Mouse (Mus musculus): Measurements from ENCODE around the gene Cpb1. TPM values are rescaled to one million over a fixed set of nuclear protein-coding genes. Genes with fewer than 3 reads are reported as not detected.

Gene Cpb1
- polyA plus RNA-seq, 1 experiment from 2014 or later: 1.3 TPM

GRCm38 (mm10) chr3:20294542-20295348 lies 19.2 kb upstream of the Cpb1 start:
- H3K9me3 ChIP-seq (ENCODE audit: low read length): no peaks in the 10 kb centered on the region
- ATAC-seq (no peak), DNase-seq (ENCODE audit: low spot score) (peak; percentile 5)
- TF ChIP-seq EP300 (IDR thresholded peaks at IDR 0.05) (no peak), CTCF (IDR thresholded peaks at IDR 0.05) (no peak)
- H3K4me2 ChIP-seq (replicated peaks; ENCODE audit: low read depth, low read length): no peak overlapping the region
- H3K36me3 ChIP-seq (ENCODE audit: insufficient read depth, low read length): no peaks in the 10 kb centered on the region
- no peak overlapping the region for H3K9ac ChIP-seq (replicated peaks; ENCODE audit: low read depth)
- no peaks in the 10 kb centered on the region for H3K27me3 ChIP-seq (replicated peaks; ENCODE audit: insufficient read depth, low read length)
- H3K4me3 ChIP-seq (ENCODE audit: low read depth, low read length): no peak overlapping the region
- 62% methylated on average over 9 of the region's 9 CpGs for WGBS
- no peak overlapping the region for H3K27ac ChIP-seq (ENCODE audit: low read length)
- no peaks in the 10 kb centered on the region for H3K4me1 ChIP-seq (ENCODE audit: insufficient read depth, low read depth, low read length)

GRCm38 (mm10) chr3:20291370-20291769 lies 15.8 kb upstream of the Cpb1 start:
- no peak for ATAC-seq
- TF ChIP-seq EP300 (IDR thresholded peaks at IDR 0.05): no peak
- TF ChIP-seq CTCF (IDR thresholded peaks at IDR 0.05): no peak

GRCm38 (mm10) chr3:20288761-20289160 lies 13.2 kb upstream of the Cpb1 start:
- WGBS: 58% methylated on average over 2 of the region's 2 CpGs
- H3K9me3 ChIP-seq (ENCODE audit: low read length): no peaks in the 10 kb centered on the region
- ATAC-seq (peak; percentile 71; the same call in 1 of the 2 replicates), DNase-seq (ENCODE audit: low spot score) (peak; percentile 73)
- no peaks in the 10 kb centered on the region for H3K27me3 ChIP-seq (replicated peaks; ENCODE audit: insufficient read depth, low read length)
- no peak for TF ChIP-seq EP300 (IDR thresholded peaks at IDR 0.05)
- TF ChIP-seq CTCF (IDR thresholded peaks at IDR 0.05): no peak
- no peaks in the 10 kb centered on the region for H3K4me1 ChIP-seq (ENCODE audit: insufficient read depth, low read depth, low read length)
- H3K4me3 ChIP-seq (ENCODE audit: low read depth, low read length): no peak overlapping the region
- H3K36me3 ChIP-seq (ENCODE audit: insufficient read depth, low read length): no peaks in the 10 kb centered on the region
- no peak overlapping the region for H3K27ac ChIP-seq (ENCODE audit: low read length)
- H3K9ac ChIP-seq (replicated peaks; ENCODE audit: low read depth): no peak overlapping the region
- no peak overlapping the region for H3K4me2 ChIP-seq (replicated peaks; ENCODE audit: low read depth, low read length)

More at GRCm38 (mm10) chr3:20291370-20291769, 15.8 kb upstream of the Cpb1 start:
- Histone ChIP-seq H3K9ac (replicated peaks; ENCODE audit: low read depth) (no peak overlapping the region), H3K4me3 (ENCODE audit: low read depth, low read length) (no peak overlapping the region), H3K27ac (ENCODE audit: low read length) (no peak overlapping the region), H3K4me1 (ENCODE audit: insufficient read depth, low read depth, low read length) (no peaks in the 10 kb centered on the region), H3K4me2 (replicated peaks; ENCODE audit: low read depth, low read length) (no peak overlapping the region), H3K27me3 (replicated peaks; ENCODE audit: insufficient read depth, low read length) (no peaks in the 10 kb centered on the region), H3K36me3 (ENCODE audit: insufficient read depth, low read length) (no peaks in the 10 kb centered on the region), H3K9me3 (ENCODE audit: low read length) (no peaks in the 10 kb centered on the region)
- no peak for DNase-seq (ENCODE audit: low spot score)

- WGBS: 63% methylated on average over 1 of the region's 1 CpGs
- no peak for DNase-seq (ENCODE audit: low spot score)
- H3K9ac ChIP-seq (replicated peaks; ENCODE audit: low read depth): no peak overlapping the region
Measured at GRCm38 (mm10) chr3:20281796-20282195, 6.3 kb upstream of the Cpb1 start.

GRCm38 (mm10) chr3:20254566-20255479 lies 20.7 kb downstream of the Cpb1 start:
- H3K9me3 ChIP-seq (ENCODE audit: low read length): no peaks in the 10 kb centered on the region
- no peak overlapping the region for H3K4me2 ChIP-seq (replicated peaks; ENCODE audit: low read depth, low read length)
- no peak overlapping the region for H3K9ac ChIP-seq (replicated peaks; ENCODE audit: low read depth)
- no peaks in the 10 kb centered on the region for H3K27me3 ChIP-seq (replicated peaks; ENCODE audit: insufficient read depth, low read length)
- TF ChIP-seq CTCF (IDR thresholded peaks at IDR 0.05) (peak; percentile 75), EP300 (IDR thresholded peaks at IDR 0.05) (no peak)
- no peak overlapping the region for H3K27ac ChIP-seq (ENCODE audit: low read length)
- no peak overlapping the region for H3K4me3 ChIP-seq (ENCODE audit: low read depth, low read length)
- peak; percentile 74 for ATAC-seq
- DNase-seq (ENCODE audit: low spot score): peak; percentile 69
- no peaks in the 10 kb centered on the region for H3K36me3 ChIP-seq (ENCODE audit: insufficient read depth, low read length)
- WGBS: 16% methylated on average over 9 of the region's 9 CpGs
- H3K4me1 ChIP-seq (ENCODE audit: insufficient read depth, low read depth, low read length): no peaks in the 10 kb centered on the region

More at GRCm38 (mm10) chr3:20281796-20282195, 6.3 kb upstream of the Cpb1 start:
- TF ChIP-seq EP300 (IDR thresholded peaks at IDR 0.05): no peak
- TF ChIP-seq CTCF (IDR thresholded peaks at IDR 0.05): no peak
- ATAC-seq: no peak
- Histone ChIP-seq H3K9me3 (ENCODE audit: low read length) (no peaks in the 10 kb centered on the region), H3K27me3 (replicated peaks; ENCODE audit: insufficient read depth, low read length) (no peaks in the 10 kb centered on the region), H3K27ac (ENCODE audit: low read length) (no peak overlapping the region), H3K4me2 (replicated peaks; ENCODE audit: low read depth, low read length) (no peak overlapping the region), H3K4me1 (ENCODE audit: insufficient read depth, low read depth, low read length) (no peaks in the 10 kb centered on the region), H3K4me3 (ENCODE audit: low read depth, low read length) (no peak overlapping the region), H3K36me3 (ENCODE audit: insufficient read depth, low read length) (no peaks in the 10 kb centered on the region)

GRCm38 (mm10) chr3:20243913-20244312 lies 31.6 kb downstream of the Cpb1 start:
- ATAC-seq: no peak
- H3K27ac ChIP-seq (ENCODE audit: low read length): no peak overlapping the region
- DNase-seq (ENCODE audit: low spot score): no peak
- no peaks in the 10 kb centered on the region for H3K4me1 ChIP-seq (ENCODE audit: insufficient read depth, low read depth, low read length)
- no peak overlapping the region for H3K9ac ChIP-seq (replicated peaks; ENCODE audit: low read depth)
- H3K27me3 ChIP-seq (replicated peaks; ENCODE audit: insufficient read depth, low read length): no peaks in the 10 kb centered on the region
- no peaks in the 10 kb centered on the region for H3K9me3 ChIP-seq (ENCODE audit: low read length)
- TF ChIP-seq EP300 (IDR thresholded peaks at IDR 0.05) (no peak), CTCF (IDR thresholded peaks at IDR 0.05) (no peak)
- no peak overlapping the region for H3K4me2 ChIP-seq (replicated peaks; ENCODE audit: low read depth, low read length)
- no peak overlapping the region for H3K4me3 ChIP-seq (ENCODE audit: low read depth, low read length)
- WGBS: 53% methylated on average over 1 of the region's 1 CpGs
- H3K36me3 ChIP-seq (ENCODE audit: insufficient read depth, low read length): no peaks in the 10 kb centered on the region
